Mouse (Mus musculus): ENCODE measurements at regions not wholly inside any gene's neighbourhood (a gene's known extent, or its start where the extent isn't known, plus 50 kb on each side); places are given as distances from the start of the nearest gene placed in this dataset.

DNA sequence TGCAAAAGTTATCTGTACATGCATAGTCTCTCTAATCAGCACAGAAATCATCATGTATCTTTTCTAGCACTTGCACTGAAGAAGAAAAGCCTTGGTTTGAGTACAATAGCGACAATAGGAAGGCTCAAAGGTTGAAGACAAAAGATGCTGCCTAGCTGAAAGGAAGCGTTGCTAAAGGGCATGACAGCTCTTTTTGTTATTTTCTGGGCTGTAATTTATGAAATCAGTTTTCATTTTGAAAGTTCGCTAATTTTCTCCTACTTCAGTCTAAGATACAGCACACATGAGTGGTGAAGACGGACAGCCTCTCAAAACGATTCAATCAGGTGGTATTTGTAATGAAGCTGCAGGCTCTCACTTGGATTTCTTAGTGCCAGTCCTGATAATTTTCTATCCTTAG is 124.4 kb upstream of the Zfp352 start:
- Histone ChIP-seq H3K27me3 (no peaks in the 10 kb centered on the region), H3K27ac (replicated peaks) (no peak overlapping the region), H3K9ac (replicated peaks) (no peak overlapping the region), H3K9me3 (no peaks in the 10 kb centered on the region), H3K4me2 (replicated peaks) (no peak overlapping the region), H3K4me1 (0 out of 2 replicates have a peak, but pooled peaks cover 4% of the 10 kb centered on the region), H3K36me3 (no peaks in the 10 kb centered on the region), H3K4me3 (no peak overlapping the region)
- WGBS: 35% methylated on average over 5 of the region's 5 CpGs
- ATAC-seq (ENCODE audit: low FRiP score, low read depth): no peak

DNA sequence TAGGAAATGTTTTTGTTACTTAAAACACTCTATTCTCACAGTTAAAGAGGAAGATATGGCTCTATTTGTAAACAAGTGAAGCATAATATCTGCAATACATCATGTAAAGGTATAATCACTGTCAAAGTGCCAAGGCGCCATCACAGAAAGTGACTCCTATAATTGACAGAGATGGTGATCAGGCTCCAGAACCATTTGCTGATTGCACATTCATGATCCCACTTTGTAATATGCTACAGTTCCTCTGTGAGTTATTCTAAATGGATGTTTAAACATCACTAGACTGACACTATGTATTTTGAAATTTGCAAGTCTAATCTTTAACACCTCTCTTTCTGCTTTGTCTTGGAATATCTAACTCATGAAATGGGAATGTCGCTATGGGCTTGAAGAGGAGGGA is 109.8 kb upstream of the Zfp352 start:
- Histone ChIP-seq H3K9me3 (no peaks in the 10 kb centered on the region), H3K27ac (replicated peaks) (no peak overlapping the region), H3K4me2 (replicated peaks) (no peak overlapping the region), H3K4me1 (no peaks in the 10 kb centered on the region), H3K9ac (replicated peaks) (no peak overlapping the region), H3K27me3 (no peaks in the 10 kb centered on the region), H3K36me3 (no peaks in the 10 kb centered on the region), H3K4me3 (no peak overlapping the region)
- WGBS: 97% methylated on average over 2 of the region's 2 CpGs
- no peak for ATAC-seq (ENCODE audit: low FRiP score, low read depth)

DNA sequence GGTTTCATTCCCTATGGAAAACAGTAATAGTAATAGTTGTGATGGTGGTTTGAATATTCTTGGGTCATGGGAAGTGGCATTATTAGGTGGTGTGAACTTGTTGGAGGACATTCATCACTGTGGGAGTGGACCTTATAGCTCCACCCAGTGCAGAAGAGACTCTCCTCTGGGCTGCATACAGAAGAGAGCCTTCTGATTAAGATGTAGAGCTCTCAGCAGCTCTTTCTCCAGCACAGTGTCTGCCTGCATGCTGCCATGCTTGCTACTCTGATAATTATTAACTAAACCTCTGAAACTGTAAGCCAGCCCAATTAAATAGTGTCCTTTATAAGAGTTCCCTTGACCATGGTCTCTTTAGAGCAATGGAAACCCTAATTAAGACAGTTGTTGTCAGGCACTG is 92.7 kb upstream of the Zfp352 start:
- H3K4me2 ChIP-seq (replicated peaks): no peak overlapping the region
- no peak overlapping the region for H3K27ac ChIP-seq (replicated peaks)
- H3K4me1 ChIP-seq: no peaks in the 10 kb centered on the region
- ATAC-seq (ENCODE audit: low FRiP score, low read depth): peak; percentile 60; the same call in 1 of the 2 replicates
- H3K9me3 ChIP-seq: no peaks in the 10 kb centered on the region
- H3K4me3 ChIP-seq: no peak overlapping the region
- no peak overlapping the region for H3K9ac ChIP-seq (replicated peaks)
- no peaks in the 10 kb centered on the region for H3K27me3 ChIP-seq
- no peaks in the 10 kb centered on the region for H3K36me3 ChIP-seq

GRCm38 (mm10) chr4:90144101-90144500 is 74.5 kb upstream of the Zfp352 start:
- Histone ChIP-seq H3K4me3 (no peak overlapping the region), H3K9ac (replicated peaks) (no peak overlapping the region), H3K4me1 (no peaks in the 10 kb centered on the region), H3K4me2 (replicated peaks) (no peak overlapping the region), H3K27ac (replicated peaks) (no peak overlapping the region), H3K27me3 (no peaks in the 10 kb centered on the region), H3K9me3 (no peaks in the 10 kb centered on the region), H3K36me3 (no peaks in the 10 kb centered on the region)
- ATAC-seq (ENCODE audit: low FRiP score, low read depth): no peak
- 79% methylated on average over 2 of the region's 2 CpGs for WGBS

Measured in midbrain, embryonic 12.5 days (tissue).